Mouse (Mus musculus) kidney, adult 11 months (tissue): Measurements from ENCODE around the gene Gm20708.

ENCODE experiments used
- DNase-seq: peaks from one replicate; pipeline ENCODE4 v3.0.0; 2022

Gm20708 gene

DNA sequence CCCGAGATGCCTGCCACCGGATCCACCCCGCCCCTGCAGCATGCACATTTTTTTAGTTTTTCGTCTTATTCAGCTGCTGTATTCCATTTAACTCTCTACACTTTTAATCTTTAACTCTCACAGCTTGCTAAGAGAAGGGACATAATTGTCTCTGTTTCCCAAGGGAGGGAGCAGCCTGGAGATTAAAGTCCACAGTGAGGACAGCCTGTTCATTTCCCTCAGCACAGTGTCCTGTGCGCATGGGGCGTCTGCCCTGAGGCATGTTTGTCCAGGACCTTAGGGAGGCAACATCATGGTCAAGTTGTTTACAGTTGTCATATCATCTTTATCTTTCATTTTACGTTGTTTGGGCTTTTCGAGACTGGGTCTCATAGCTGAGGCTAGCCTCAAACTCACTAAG lies 24.6 kb downstream of the Gm20708 start:
- peak; percentile 85 for DNase-seq

DNA sequence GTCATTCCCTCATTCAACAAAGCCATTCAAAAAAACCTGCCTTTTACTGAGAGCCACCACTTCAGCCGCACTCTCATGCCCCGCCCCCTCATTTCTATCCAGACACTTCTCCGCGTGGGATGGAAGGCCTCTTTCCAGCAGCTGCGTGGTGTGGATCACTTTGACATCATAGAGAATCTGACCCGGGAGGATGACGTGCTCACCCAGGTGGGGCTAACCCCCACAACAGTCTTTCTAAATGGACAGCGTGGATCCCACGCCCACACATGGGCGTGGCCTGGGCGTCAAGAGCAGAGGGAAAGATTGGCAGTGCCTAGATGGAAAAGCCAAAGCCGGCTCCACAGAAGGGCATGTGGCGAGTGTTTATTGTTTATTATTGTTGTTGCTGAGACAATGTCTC lies 26.8 kb downstream of the Gm20708 start:
- peak; percentile 60 for DNase-seq

DNA sequence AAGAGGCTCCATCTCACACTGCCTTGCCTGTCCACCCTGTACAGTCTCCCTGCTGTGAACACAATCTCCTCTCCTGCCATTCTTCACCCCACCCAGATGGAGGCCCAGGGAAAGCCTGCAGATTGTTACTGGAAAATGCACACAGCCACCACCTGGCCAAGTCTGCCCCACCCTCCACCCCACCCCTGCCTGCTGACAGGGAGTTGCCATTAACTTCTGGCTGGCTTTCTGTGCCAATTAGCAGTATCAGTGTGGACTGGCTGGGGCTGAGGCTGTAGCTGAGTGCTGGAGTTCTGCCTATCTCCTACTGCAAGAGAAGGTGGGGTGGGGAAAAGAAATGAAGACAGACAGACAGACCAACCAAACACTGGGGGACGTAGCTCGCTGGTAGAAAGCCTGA lies 29.1 kb downstream of the Gm20708 start:
- DNase-seq, result peak; percentile 65

DNA sequence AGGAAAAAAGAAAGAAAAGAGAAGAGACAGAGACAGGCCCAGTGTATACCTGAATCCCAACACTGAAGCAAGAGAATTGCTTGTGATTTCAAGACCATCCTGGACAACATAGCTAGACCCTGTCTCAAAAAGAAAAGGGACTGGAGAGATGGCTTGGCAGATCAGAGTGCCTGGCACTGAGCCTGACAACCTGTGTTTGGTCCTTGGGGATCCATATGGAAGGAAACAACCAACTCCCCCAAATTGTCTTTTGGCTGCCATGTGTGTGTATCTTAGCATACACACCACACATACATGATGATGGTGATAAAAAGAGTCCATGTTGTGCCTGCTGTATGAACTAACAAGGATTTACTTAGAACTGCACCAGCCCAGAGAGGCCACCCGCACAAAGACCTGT lies 29.6 kb downstream of the Gm20708 start:
- no peak for DNase-seq

DNA sequence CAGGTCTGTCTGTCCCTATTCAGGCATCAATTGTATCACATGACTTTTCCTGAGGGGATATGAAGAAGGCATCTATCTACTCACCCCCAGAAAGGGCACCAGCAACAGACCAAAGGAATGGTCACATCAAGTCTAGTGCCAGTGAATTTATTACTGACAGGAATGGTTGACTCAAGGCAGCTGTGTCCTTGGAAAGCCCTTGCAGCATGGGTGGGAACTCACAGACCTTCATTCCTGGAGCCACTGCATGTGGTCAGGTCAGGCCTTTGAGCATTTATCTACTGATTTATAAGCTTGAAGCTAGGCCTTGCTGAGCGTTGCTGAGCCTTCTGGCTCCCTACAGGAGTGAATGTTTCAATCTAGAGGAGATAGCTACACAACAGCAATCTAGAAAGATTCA lies 31.4 kb downstream of the Gm20708 start:
- no peak for DNase-seq

DNA sequence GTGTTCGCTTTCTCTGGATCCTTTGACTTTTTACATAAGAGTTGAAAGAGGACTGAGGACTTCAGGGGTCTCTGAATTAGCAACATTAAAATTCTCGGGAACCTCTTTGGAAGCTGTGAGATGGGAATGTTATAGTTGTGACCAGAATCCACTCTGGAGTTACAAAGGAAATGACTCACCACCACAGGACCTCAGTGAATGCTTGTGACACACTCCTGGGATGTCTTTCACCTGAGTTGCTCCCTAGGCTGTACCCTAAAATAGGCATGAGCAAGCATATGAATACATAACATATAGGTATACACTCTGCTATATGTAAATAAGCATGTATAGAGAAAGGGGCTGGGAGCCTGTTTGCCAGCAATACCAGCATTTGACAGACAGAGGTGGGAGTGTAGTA lies 34.0 kb downstream of the Gm20708 start:
- DNase-seq, result no peak

DNA sequence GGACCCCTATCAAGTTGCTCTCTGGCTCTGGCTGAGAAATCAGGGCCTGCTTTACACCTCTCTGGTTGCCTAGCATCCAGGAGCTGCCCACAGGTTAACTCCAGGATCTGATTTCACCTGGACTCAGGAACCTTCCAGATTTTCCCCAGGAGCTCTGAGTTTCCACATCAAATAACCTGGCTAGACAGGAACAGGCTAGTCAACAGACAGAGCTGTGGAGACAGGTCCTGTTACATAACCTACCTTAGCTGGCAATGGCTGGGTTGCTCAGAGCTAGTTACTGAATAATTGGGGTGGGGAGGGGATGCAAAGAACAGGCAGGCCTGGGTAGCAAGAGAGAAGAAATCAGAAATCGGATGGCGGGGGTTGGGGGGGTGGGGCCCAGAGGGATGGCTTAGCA lies 35.5 kb downstream of the Gm20708 start:
- peak; percentile 84 for DNase-seq

DNA sequence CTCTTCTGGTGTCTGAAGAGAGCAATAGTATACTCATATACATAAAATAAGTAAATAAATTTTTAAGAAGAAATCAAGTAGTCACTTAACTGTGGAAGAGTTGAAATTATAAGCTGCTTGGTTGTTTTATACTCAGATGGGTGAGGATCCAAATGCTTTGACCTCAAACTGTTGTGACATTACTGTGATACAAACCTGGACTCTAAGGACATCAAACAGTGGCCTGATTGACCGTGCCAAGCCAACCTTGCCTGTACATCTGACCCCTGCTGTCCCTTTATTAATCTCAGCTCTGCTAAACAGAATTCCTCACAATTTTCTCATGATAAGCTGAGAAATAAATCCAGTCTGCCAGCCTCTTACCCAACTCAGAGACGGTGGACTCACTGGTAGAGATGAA lies 36.2 kb downstream of the Gm20708 start:
- no peak for DNase-seq

DNA sequence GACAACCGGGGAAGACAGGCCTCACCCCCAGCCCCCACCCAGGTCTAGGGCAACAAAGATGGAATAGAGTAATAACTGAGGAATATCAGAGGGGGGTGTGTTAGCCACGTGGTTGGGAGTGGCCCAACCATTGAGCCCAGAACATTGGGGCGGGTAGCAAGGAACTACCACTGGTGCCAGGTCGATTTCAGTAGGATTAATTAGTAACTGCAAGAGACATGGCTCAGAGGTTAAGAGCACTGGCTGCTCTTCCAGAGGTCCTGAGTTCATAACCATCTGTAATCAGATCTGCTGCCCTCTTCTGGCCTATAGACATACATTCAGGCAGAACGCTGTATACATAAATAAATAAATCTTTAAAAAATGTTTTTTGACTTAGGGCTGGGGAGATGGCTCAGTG lies 37.2 kb downstream of the Gm20708 start:
- peak; percentile 86 for DNase-seq

DNA sequence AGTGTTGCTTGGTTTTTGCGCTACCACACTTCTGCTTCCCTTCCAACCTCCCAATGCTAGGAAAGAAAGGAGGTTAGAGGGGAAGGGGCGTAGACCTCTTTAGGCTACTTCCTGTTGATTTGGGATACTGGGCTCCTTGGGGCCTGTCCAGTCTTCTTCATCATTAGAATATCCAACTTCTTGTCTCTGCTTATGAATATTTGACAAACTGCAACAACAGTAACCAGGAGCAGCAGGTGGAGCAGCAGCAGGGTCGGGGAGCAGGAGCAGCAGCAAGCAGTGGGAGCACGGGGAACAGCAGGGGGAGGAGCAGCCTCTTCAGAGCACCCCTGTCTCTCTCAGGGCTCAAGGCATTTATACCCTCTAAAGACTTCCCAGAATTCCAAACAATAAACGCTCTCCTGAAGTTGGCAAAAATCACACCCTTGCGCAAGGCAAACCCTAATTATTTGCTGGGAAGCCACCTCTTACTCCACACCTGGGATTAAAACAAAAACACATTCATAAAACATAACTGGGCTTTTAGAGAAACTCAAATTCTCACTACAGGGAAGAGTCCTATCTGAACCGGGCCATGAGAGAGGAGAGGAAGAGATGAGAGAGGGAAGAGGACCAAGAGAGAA lies 38.2 kb downstream of the Gm20708 start:
- DNase-seq, result no peak

DNA sequence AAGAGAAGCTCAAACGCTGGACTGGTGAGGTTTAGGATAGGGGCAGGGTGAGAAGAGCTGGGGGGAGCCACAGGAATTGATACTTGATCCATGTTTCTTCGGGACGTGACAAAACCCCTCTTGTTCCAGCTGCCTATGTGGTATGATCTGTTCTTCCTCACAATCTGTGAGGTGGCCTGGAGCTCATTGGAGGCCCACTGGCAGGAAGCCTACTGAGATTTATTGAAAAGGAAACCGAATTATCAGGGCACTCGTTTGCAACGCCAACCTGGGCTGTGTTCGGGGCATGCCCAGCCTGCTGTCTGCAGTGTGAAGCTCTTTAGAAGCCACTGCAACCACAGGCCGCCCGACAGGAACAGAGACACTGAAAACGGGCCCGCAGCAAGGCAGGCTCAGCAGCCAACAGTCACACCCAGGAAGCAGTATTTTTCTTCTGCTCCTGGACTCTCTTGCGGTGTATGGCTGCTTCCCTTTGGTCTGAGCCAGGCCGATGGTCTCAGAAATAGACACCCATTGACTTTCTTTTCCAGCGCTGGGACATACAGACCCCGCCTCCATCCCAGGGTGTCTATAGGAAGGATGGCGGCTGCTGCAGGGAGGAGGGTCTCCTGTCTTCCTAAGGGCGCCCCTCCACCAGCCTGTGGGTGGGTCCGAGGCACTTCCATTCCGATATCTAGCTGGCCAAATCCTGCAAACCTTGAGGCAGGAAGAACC lies 39.0 kb downstream of the Gm20708 start:
- no peak for DNase-seq

DNA sequence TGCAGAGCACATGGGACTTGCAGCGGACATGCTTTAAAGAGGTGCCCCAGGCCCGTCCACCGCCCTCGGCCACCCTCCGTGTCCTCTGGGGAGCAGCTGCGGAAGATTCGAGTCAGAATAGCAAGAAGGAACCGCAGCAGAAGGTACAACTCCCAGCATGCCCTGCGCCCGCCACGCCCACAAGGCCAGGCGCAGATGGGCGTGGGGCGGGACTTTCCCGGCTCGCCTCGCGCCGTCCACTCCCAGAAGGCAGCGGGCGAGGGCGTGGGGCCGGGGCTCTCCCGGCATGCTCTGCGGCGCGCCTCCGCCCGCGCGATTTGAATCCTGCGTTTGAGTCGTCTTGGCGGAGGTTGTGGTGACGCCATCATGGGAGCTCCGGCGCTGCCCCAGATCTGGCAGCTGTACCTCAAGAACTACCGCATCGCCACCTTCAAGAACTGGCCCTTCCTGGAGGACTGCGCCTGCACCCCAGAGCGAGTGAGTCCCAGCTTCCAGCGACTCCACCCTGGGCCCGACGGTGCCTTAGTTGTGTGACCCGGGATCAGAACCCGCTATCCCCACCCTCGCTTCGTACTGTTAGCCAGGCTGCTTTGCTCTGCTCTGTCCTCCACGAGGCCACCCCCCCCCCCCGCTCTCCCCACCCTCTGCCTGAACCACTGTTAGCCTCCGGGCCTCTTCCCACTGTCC lies 39.7 kb downstream of the Gm20708 start, which contains the start of gene Birc5:
TSS of gene Birc5 (plus strand) at position 267 of the 687 bp plus-strand sequence.
- peak; percentile 94 for DNase-seq

DNA sequence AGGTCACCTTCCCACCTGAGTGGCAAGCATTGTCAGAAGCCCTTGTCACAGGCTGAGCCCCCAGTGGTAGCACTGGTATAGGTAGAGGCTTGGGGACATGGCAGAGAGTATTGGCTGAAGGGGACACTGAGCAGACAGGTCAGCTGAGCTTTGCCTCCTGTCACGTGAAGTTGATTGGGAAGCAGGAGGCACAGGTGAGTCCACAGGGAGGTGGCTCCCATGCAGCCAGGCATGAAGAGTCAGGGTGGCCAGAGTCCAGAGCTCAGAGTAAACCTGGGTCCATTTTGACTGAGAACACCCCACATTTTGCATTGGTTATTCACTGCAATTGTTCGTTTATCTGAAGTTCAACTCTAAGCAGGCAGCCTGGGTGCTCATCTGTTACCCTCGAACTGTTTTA lies 43.4 kb downstream of the Gm20708 start:
- DNase-seq, result no peak

DNA sequence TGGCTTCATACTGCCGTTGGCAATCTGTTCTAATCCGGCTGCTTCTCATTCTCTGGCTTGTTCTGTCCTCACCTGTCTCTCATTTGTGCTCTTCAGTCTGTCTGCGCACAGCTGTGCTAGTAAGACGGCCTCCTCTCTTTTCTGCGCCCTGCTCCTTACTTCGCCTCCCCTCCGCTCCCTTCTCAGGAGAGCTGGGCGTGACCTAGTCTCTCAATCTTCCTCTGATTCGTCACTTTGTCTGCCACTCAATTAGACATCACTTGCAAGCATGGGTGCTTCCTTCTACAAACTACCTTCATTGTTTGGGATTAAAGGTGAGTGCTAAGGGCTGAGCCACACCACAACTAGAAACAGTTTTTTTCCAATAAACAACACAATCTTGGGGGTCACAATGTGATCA lies 44.8 kb downstream of the Gm20708 start:
- no peak for DNase-seq

DNA sequence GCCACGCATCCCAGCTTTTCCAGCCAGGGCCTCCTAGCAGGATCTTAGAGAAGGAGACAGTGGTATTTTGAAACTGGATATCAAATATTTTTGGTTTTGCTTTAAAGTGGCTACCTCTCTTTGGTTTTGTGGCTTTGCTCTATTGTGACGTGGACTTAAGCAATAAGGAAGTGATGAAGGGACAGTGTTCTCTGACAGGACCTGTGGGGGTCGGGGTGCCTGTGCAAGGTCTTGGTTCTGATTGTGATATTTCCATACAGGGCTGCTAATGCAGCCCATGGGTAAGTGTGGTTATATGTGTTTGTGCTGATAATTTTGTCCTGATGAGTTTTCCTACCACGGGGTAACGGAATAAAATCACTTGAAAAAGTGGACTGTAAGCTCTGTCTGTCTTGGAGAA lies 45.9 kb downstream of the Gm20708 start:
- DNase-seq, result no peak

DNA sequence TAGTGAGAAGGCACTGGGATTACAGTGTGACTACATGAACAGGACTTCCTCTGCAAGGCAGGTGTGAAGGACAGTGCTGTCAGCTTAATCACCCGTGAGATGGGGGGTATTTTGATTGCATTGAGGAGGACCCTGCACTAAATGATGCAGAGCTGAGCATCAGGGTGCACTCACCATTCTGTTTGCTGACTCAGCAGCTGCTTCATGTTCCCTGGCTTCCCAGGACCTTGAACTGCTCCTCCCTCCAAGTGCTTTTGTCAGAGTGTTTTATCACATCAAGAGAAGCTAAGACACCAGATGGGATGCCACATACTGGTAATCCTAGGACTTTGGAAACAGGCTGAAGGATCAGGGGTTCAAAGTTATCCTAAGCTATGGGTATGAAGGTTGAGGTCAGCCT lies 46.5 kb downstream of the Gm20708 start:
- no peak for DNase-seq

DNA sequence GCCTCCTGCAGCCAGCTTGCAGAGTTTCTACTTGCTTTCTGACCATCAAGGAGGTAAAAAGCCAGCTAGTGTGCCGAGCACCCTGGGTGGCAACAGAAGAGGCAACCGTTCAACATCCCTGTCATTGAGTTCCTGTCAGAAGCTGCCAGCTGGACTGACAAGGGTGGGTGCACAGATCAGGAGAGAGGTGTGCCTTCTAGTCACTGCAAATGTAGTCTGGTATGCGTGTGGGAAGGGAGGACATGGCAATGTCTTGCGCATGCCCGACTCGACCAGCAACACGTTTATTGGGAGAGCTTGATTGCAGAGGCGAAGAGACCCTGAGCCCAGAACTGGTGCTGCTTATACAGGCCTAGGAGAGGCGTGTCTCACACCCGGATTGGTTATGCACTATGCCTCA lies 48.0 kb downstream of the Gm20708 start:
- DNase-seq, result no peak

DNA sequence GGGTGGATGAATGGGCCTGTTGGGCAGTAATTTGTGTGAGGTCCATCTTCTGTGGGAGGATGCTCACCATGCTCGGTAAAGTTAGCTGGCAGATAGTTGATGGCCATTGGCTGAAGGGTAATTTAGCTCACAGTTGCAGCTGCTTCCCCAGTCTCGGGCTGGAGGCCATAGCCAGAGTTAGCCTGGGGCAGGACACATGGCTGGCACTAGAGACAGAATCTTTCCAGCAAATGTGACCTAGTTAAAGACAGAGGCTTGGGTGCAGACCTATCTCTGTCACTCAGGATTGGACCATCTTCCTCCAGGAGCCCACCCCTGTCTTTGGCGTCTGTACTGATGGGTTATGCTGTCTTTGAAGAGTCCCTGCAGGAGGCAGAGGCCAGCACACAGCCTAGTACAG lies 48.9 kb downstream of the Gm20708 start:
- no peak for DNase-seq

DNA sequence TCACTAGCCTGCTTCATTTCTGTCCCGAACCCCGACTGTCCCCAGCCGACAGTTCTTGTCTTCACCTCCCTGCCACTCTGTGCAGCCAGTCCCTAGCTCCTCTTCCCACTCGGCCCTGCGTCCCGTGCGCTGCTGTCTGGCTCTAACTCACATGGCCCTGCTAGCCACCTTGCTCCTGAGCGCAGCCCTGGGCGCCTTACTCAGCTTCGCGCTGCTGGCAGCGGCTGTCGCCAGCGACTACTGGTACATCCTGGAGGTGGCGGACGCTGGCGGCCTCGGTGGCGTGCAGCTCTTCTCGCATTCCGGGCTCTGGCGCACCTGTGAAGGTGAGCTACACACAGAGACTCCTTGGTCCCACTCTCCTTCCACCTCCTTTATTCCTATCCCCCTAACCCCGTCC lies 51.1 kb downstream of the Gm20708 start, which contains the start of gene Tmem235:
TSS of gene Tmem235 (plus strand) at position 152 of the 400 bp plus-strand sequence.
- no peak for DNase-seq

DNA sequence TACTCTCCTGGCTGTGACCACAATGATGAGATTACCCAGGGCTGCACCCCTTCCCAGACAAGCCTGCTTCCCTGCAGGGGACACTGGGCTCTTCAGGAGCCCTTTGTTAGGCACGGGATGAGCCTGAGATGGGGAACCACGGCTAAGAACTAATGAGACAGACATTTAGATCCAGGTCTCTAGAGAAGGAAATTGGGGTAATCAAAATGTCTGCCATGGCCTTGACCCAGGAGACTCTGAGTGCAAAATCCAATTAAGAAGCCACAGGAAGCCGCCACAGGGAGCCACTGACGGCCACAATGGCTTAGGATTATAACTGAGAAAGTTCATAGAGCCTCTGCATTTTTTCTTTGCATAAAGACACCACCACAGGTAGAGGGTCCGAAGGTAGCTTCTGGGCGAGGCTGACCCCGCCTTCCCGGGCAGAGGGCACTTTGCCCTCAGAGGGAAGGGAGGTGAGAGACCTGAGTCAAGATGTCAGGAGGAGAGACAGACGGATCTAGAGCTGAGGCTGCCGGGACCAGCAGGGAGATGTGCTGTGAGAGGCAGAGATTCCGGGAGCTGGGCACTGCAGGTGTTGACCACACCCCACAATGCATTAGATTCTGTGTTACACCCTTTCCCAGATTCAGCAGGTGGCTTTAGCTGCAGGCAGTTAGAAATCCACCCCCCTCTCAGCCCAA lies 53.8 kb downstream of the Gm20708 start:
- DNase-seq, result peak; percentile 72

DNA sequence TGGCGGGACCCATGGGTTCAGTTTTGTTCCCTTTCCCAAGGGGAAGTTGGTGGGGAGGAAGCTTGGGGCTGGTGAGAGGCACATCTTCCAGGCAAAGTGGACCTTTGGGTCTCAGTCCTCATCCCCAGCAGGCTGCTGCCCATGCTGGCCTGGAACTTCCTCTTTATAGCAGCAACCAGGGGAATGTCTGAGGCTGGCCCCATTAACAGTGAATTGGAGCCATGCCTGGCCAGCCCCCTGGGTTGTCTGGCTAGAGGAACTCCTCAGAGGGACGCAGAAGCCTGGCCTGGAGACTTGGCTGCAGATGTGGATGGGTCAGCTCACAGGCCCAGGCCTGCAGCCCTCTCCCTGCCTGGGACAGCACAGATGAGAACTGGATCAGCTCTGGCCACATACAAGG lies 55.3 kb downstream of the Gm20708 start:
- no peak for DNase-seq

DNA sequence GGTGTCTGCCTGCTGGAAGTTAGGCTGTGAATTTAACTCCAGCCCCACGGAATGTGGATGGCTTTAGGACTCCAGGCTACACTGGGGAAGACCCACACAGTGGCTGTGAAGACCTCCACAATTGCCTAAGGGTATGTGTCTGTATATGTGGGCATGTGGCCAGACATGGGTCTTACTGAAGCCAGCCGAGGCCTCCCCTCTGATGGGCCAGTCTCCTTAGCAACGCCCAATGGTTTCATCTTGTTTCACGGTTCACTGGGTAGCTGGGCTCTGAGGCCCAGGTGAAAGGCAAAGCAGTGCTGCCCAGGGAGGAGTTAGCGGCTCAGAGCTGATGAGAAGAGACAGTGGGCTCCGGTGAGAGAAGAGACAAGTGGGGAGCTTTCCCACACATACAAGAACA lies 56.5 kb downstream of the Gm20708 start:
- DNase-seq, result peak; percentile 54

DNA sequence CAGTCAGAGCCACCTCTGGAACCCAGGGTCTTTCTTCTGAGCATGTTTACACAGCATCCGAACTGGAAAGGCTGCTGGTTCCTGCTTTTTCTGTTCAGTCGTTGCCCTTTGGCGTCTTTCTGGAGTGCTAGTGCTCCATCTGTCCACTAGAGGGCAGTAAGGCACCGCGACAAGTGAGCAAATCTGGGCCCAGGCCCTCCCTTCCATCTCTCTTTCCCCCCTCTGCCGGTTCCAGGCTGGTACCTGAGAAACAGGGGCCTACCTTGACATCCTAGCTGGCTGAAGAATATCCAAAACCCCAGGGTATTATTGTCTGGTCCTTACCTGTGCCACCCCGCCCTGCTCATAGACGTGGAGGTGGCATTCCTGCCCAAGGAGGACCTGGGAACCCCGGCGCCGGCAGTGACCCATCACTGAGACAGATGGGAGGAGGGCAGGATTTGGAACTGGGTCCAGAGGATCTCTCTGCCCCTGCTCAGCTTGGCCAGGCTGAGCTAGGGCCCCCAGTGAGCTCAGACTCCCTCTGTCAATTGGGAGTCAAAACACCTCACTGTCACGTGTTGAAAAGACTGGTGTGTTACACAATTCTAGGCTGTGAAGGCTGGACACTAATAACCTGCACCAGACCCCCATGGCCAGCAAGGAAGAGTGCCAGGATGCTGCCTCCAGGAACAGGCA lies 61.4 kb downstream of the Gm20708 start:
- DNase-seq, result peak; percentile 62
